Mouse (Mus musculus): ENCODE measurements around the gene Pou4f2.

The Pou4f2 gene

GRCm38 (mm10) chr8:78390756-78391155 is 45.7 kb downstream of the Pou4f2 start:
- DNase-seq, result no peak

Measured in embryo, embryonic 11 days (tissue).